Mouse (Mus musculus): ENCODE results near the gene Dhrs11.
"Not testable (repeated sequence)": the region's sequence is repeated elsewhere in the genome, so short reads cannot be mapped to it uniquely, and the experiment has no call there.

The Dhrs11 gene

GRCm38 (mm10) chr11:84828516-84829399, at the start of gene Dhrs11:
Gene Dhrs11, minus strand, starts transcription at chr11:84828994.
- DNase-seq (ENCODE audit: low read depth): peak; percentile 96

- not testable (repeated sequence) for DNase-seq (ENCODE audit: low read depth)
These were observed 47.2 kb upstream of the Dhrs11 start for GRCm38 (mm10) chr11:84876020-84876419.

DNA sequence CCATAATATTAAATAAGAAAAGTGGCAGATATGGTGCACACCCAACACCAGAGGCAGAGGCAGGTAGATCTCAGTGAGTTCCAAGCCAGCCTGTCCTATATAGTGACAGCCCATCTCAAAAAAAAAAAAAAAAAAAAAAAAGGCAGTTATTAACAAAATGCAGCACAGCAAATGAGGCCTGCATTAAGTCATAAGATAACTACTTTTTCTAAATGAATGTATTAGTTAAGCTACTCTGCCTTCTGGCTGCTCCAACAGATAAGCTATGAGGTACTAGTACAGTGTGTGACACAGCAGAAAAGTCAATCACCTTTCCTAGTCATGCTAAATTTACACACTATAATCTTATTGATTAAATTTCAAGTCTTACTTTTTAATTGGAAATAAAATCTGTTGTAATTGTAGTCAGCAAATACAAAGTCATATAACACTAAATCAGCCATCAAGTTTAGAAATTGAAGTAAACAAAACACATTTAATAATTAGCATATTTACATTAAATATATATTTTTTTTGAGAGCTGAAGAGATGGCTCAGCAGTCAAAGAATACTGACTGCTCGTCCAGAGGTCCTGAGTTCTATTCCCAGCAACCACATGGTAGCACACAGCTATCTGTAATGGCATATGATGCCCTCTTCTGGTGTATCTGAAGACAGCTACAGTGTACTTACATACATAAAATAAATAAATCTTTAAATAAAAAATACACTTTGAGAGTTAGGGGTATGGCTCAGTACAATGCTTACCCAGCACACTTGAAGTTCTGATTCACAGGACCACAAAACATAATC, 44.4 kb upstream of the Dhrs11 start:
- peak; percentile 34 for DNase-seq (ENCODE audit: low read depth)

DNA sequence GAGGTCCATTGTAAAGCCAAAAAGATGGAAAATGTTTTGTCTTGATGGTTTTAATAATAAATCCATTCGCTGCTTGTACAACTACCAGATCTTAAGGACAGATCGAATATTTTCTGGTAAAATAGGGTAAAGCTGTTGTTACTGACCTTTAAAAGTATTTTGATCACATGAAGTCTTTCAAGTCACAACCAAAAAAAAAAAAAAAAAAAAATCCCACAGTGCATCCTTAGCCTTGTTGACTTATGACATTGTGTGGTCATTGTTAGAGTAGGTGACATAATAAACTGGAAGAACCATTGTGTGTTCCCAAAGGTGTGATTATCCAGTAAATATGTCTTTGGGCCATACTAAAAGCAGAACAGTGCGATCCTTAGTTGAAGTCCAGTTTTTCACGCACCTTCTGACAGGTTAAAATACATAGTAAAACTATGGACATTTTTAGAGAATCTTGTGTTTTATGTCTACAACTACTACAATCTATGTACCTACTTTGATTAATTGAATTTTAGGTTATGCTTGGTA, 42.8 kb upstream of the Dhrs11 start:
- no peak for DNase-seq (ENCODE audit: low read depth)

DNA sequence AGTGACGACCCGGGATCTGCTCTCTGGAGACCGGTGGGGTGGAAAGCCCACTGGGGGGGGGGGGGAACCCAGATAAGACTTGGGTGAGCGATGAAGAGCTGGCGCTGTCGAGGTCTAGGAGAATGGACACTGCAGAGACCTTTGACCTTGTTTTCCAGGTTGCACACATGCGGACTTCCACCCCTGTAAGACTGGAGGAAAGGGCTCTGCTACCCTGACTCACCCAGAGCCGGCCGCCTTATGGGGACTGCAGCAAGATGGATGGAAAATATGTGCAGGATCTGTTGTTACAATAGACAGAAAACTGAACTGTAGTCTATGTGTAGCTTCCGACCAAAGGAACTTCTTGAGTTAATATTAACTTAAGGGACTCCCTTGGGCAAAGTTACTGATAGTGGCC, 42.3 kb upstream of the Dhrs11 start:
- peak; percentile 84 for DNase-seq (ENCODE audit: low read depth)

DNA sequence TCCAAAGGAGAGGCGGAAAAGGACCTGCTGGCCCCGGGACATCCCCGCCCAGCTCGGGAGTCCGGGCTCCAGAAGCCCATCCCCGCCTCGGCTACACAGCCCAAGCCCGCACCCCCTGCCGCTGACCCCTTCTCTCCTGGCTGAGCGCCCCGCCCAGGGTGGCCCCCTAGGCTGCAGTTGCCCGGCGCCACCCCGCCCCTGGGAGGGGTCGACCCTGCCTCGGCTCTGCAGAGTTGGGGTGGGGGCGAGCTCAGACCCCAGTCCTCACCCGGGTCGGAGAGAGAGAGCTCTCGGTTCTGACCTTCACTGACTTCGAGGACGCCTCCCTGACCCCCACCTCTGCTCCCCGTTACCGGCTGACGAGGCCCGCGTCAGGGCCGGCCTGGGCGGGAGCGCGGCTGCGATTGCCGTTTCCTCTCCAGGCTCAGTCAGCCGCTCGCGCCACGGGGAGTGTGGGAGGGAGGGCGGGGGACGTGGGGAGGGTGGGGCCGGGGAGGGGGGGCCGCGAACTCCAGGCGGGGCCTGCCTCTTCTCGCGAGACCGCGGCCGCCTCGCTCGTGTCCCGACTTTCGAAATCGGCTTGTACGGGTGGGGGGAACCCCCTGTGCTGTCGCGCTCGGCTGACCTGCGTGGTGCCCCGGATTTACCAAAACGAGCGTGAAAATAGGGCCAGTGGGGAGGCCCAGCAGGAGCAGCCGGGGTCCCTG, 41.7 kb upstream of the Dhrs11 start, which contains the start of gene Ggnbp2:
Gene Ggnbp2 (minus strand): TSS at position 481 of the 707 bp plus-strand sequence.
- DNase-seq (ENCODE audit: low read depth): peak; percentile 94

DNA sequence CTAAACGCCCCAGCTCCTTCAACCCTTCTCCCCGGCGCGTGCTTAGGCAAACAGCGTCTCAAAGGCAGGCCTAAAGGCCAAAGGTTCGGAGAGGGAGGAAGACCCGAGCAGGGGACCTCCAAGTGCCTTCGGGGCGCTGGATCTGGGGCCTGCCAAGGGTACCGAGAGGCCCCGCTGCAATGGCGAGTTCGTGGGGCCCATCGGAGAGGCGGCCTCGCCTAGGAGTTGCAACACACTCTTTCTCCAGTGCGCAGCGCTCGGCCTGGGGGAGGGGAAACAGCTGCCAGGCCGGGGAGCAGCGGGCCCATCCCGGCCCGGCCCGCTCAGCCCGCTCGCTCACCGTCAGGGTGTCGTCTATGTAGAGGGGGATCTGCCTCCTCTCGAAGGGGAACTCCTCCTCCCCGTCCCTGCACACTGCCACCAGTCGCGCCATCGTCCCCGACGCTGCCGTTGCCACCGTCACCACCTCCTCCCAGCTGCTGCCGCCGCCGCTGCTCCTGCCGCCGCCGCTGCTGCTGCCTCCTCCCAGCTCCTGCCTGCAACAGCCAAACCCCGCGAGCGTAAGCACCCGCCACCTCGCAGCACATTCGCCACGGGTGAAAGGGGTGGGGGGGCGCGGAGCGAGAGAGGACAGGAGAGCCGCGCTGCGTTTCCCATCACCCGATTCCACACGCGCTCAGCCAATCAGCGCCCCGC, 40.9 kb upstream of the Dhrs11 start:
- peak; percentile 95 for DNase-seq (ENCODE audit: low read depth)

DNA sequence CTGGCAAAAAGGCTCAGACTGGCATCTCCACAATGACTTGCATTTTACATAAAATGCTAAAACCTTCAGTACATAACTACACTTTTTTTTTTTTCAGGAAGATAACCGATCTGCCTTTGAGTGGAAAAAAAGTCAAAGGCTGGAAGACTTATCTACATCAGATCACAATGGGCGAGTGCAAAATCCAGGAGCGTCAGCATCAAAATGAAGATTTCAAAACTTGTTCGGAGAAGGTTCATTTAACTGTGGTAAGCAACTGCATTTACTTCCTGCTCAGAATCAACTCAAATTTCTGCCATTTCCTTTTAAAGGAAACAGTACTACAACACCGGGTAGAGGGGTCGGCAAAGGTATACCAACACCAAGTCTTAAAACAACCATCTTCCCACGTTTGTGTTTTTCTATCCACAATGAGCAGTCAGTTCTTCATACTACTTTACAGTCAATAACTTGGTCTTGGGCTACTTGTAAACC, 40.0 kb upstream of the Dhrs11 start:
- DNase-seq (ENCODE audit: low read depth): peak; percentile 74

DNA sequence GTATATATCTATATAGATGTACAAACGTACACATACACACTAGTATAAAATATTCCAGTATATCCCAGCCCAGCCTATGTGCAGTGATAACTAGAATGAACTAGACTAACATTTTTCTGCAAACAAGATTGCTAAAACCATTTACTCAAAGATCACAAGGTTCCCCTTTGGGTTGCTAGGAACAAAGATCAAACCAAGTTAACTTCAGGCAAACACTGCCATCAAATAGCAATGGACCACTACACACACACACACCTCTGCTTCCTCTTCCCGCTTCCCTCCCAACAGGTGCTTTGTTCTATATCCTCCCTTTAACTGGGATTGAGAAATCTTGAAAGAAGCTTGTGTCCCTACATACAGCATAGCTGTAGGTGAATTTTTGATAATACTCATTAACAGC, 38.8 kb upstream of the Dhrs11 start:
- DNase-seq (ENCODE audit: low read depth): no peak

GRCm38 (mm10) chr11:84865268-84865667, 36.5 kb upstream of the Dhrs11 start:
- DNase-seq (ENCODE audit: low read depth): no peak

DNA sequence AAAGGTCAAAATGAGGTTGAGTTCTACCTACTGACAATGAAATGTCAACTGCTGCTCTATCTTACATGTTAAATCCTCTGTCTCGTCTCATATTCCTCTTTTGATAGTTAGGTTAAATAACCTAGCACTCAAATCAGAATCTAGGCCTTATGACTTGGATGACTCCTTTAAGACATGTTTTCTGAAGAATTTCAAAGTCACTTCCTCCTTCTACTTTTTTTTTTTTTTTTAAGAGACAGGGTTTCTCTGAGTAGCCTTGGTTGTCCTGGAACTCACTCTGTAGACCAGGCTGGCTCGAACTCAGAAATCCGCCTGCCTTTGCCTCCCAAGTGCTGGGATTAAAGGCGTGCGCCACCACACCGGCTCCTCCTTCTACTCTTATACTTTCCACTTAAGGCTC, 26.5 kb upstream of the Dhrs11 start:
- DNase-seq (ENCODE audit: low read depth): no peak

DNA sequence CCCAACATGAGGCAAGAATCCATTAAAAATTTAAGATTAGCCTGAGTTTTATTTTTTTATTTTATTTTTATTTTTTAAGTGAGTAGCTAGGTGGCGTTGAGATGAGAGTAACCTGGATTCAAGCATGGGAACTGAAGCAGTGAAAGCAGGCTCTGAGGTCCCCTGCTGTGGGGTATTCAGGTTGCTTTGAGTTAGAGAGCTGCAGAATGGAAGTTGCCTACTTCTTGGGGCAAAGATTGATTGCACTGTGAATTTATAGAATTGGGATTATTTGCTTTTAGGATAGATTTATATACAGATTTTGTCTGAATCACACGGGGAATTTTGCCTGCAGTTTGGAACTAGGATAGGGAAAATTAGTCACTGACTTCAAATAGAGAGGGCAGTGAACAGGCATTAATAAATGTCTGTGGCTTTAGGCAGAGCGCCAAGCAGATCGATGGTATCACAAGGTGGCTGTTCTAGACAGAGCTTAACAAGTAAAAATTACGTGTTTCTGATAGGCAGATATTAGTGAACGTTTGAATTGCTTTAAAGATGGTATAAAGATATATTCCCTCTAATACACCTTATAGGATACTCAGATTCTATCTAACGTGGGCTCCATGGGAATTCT, 18.8 kb upstream of the Dhrs11 start:
- DNase-seq (ENCODE audit: low read depth): no peak

DNA sequence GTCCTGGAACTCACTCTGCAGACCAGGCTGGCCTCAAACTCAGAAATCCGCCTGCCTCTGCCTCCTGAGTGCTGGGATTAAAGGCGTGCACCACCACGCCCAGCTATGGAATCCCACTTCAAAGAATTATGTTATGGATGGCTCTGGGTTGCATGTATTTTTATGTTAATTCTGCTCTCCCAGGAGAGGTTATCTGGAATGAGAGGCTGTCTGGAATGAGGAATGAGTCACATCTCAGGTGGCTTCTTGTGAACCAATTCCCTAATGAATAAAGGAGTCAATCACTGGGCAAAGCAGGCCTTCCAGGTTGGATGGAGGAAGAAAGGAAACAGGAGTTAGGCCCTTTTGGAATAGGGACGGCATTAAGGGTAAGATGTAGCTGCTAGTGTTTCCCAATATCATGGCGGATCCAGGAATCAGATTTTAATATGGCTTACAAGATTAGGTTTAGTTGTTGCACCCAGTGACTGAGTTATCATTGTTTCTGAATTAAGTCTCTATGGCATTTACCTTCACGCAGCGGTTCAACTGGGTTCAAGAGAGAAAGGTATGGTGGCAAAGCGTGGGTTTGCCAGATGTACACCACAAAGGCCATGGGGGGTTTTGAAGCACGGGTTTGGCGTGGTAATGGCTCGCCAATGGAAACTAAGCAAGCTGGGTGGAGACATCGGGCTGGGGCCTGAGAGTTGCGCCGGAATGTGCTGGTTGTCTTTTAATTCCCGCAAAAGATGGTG, 18.1 kb upstream of the Dhrs11 start:
- no peak for DNase-seq (ENCODE audit: low read depth)

DNA sequence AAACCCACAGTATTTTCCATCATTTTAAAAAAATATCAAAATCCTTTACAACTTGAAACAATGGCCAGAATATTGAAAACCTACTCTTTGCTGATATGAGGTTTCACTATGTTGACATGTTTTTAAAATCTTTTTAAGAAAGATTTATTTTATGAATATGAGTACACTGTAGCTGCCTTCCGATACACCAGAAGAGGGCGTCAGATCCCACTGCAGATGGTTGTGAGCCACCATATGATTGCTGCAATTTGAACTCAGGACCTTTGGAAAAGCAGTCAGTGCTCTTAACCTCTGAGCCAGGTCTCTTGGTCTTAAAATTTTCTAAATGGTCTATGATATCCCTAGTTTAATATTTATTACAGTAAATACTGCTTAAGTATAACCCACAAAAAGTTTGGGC, 10.5 kb upstream of the Dhrs11 start:
- no peak for DNase-seq (ENCODE audit: low read depth)

- DNase-seq (ENCODE audit: low read depth): not testable (repeated sequence)
These were observed 701 bp upstream of the Dhrs11 start for GRCm38 (mm10) chr11:84829495-84829894.

GRCm38 (mm10) chr11:84827901-84828503, 792 bp downstream of the Dhrs11 start:
- DNase-seq (ENCODE audit: low read depth): peak; percentile 63

DNA sequence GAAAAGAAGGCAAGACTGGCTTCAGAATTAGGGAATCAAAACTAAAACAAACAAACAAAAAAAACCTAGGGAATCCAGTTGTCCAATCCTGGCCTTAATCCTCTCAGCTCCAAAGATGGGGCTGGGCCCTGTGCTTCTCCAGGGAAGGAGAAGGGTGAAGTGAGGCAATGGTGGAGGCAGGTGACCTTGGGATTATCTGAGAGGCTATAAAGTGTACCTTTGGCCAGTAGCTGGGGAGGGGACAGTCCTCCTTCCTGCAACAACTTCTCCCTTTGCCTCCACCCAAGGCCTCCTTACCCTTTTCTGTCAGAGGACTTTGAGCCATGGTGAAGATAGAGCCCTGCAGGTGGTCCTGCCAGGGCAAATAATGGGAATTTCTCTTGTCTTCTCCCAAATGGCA, 1.3 kb downstream of the Dhrs11 start:
- no peak for DNase-seq (ENCODE audit: low read depth)

DNA sequence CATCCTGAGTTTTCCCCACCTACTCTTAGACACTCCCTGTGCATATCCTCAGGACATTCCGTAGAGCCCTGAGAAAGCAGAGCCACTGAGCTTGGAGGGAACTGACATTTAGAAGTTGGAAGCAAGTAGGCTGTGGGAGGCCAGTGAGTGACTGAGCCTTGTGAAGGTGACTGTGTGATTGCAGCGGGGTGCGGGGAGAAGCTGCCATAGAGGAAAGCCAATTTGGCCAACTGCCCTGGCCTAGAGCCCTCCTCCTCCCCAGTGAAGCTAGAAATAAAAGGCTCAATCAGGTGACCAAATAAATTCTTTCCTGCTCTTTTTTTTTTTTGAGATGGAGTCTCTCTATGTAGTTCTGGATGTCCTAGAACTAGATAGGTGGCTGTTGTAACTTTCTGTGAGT, 2.6 kb downstream of the Dhrs11 start:
- DNase-seq (ENCODE audit: low read depth): no peak

- no peak for DNase-seq (ENCODE audit: low read depth)
These were observed 3.5 kb downstream of the Dhrs11 start for GRCm38 (mm10) chr11:84825261-84825807.

Measured in 416B (cell line).